Mouse (Mus musculus): ENCODE data around the gene Zfp423. TPM values are rescaled to one million over a fixed set of nuclear protein-coding genes. Genes with fewer than 3 reads are reported as not detected.

Gene Zfp423
- total and polyA plus RNA-seq, 3 experiments: not detected

DNA sequence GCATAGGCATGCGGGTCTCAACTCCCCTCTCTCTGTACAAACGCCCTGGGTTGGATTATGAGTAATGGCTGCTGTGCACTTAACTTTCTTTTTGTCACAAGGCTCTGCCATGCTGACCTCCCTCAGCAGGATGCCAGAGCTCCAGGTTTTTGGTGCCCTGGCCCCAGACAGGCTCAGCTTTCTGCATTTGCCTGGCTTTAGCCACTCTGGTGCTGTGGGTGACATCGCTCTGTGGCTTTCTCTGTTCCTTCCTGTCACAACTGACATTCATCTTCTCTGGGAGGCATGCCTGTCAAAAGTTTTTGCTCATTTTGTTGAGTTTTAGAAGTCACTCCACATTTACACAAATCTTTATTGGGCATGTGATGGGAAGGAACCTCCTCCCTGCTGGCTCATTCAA is 277.3 kb downstream of the Zfp423 start:
- H3K27me3 ChIP-seq (ENCODE audit: control insufficient read depth in 1 of 2, insufficient read depth in 2 of 2, low read length in 2 of 2): no peaks in the 10 kb centered on the region
- H3K9ac ChIP-seq (ENCODE audit: control insufficient read depth, low read depth, low read length, poor library complexity, severe bottlenecking): no peak overlapping the region
- H3K36me3 ChIP-seq (ENCODE audit: control insufficient read depth in 1 of 2, insufficient read depth in 2 of 2, low read length in 2 of 2): no peaks in the 10 kb centered on the region
- TF ChIP-seq TAL1 (IDR thresholded peaks at IDR 0.05; ENCODE audit: low read length) (no peak), POLR2AphosphoS5 (IDR thresholded peaks at IDR 0.05; ENCODE audit: borderline replicate concordance, low read depth, low read length) (no peak), CHD2 (IDR thresholded peaks at IDR 0.05; ENCODE audit: low read length) (no peak), NRF1 (IDR thresholded peaks at IDR 0.05; ENCODE audit: insufficient read depth, low read depth, low read length, poor library complexity, severe bottlenecking) (no peak), USF2 (IDR thresholded peaks at IDR 0.05; ENCODE audit: borderline replicate concordance in 1 of 2, insufficient read depth in 1 of 2, low read depth in 1 of 2, low read length in 2 of 2) (no peak), EP300 (IDR thresholded peaks at IDR 0.05; ENCODE audit: low read depth in 1 of 2, low read length in 2 of 2) (no peak), MAFK (IDR thresholded peaks at IDR 0.05; ENCODE audit: borderline replicate concordance, low read depth, low read length) (no peak), ZNF384 (IDR thresholded peaks at IDR 0.05; ENCODE audit: low read depth, low read length) (no peak), ZKSCAN1 (IDR thresholded peaks at IDR 0.05; ENCODE audit: low read depth, low read length) (no peak)
- no peaks in the 10 kb centered on the region for H3K79me2 ChIP-seq (ENCODE audit: control insufficient read depth, insufficient read depth, low read length, poor library complexity)
- no peak overlapping the region for H3K27ac ChIP-seq (ENCODE audit: control insufficient read depth, low read depth, low read length)
- no peaks in the 10 kb centered on the region for H3K4me1 ChIP-seq (ENCODE audit: control insufficient read depth in 1 of 2, insufficient read depth in 2 of 2, low read length in 2 of 2)
- H3K9me3 ChIP-seq (replicated peaks; ENCODE audit: insufficient read depth, low read length): no peaks in the 10 kb centered on the region
- H3K4me3 ChIP-seq (ENCODE audit: control insufficient read depth in 1 of 2, insufficient read depth in 1 of 2, low read depth in 2 of 2, low read length in 2 of 2): no peak overlapping the region
- no peak for DNase-seq (ENCODE audit: low read depth, low spot score)

DNA sequence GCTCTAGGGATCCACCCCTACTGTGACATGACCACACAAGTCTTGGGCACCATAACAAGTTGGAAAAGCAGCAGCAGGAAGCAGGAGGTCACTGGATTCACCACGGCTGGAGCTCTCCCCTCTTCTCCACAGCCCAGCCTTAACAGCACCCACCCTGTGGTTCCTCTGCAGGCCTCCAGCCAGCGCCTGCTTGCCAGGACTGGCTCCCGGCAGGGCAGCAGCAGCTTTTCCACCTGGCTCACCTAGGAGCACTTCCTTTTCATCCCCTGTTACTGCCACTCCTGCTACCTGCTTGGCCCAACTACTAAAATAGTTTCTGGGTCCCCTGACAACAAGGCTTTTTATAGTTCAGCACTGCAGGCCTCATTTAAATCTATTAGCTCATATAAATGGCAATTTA is 279.4 kb downstream of the Zfp423 start:
- TF ChIP-seq GATA1 (IDR thresholded peaks at IDR 0.05; ENCODE audit: low read depth, low read length): no peak
- TF ChIP-seq ETS1 (IDR thresholded peaks at IDR 0.05; ENCODE audit: low read depth, low read length): no peak
- no peak for TF ChIP-seq MYC (IDR thresholded peaks at IDR 0.05; ENCODE audit: low read depth, low read length)
- no peak for TF ChIP-seq UBTF (IDR thresholded peaks at IDR 0.05; ENCODE audit: borderline replicate concordance, insufficient read depth, low read depth, low read length)
- no peak for TF ChIP-seq NRF1 (IDR thresholded peaks at IDR 0.05; ENCODE audit: insufficient read depth, low read depth, low read length, poor library complexity, severe bottlenecking)
- TF ChIP-seq POLR2AphosphoS5 (IDR thresholded peaks at IDR 0.05; ENCODE audit: borderline replicate concordance, low read depth, low read length): no peak
- no peak for TF ChIP-seq MYB (IDR thresholded peaks at IDR 0.05; ENCODE audit: low read depth, low read length)
- TF ChIP-seq BHLHE40 (IDR thresholded peaks at IDR 0.05; ENCODE audit: borderline replicate concordance, low read depth, low read length): no peak
- TF ChIP-seq ZC3H11A (IDR thresholded peaks at IDR 0.05; ENCODE audit: low read depth, low read length): no peak
- H3K4me3 ChIP-seq (ENCODE audit: control insufficient read depth in 1 of 2, insufficient read depth in 1 of 2, low read depth in 2 of 2, low read length in 2 of 2): no peak overlapping the region
- H3K9ac ChIP-seq (ENCODE audit: control insufficient read depth, low read depth, low read length, poor library complexity, severe bottlenecking): no peak overlapping the region
- no peaks in the 10 kb centered on the region for H3K36me3 ChIP-seq (ENCODE audit: control insufficient read depth in 1 of 2, insufficient read depth in 2 of 2, low read length in 2 of 2)
- no peak overlapping the region for H3K27ac ChIP-seq (ENCODE audit: control insufficient read depth, low read depth, low read length)
- H3K9me3 ChIP-seq (replicated peaks; ENCODE audit: insufficient read depth, low read length): no peaks in the 10 kb centered on the region
- no peaks in the 10 kb centered on the region for H3K4me1 ChIP-seq (ENCODE audit: control insufficient read depth in 1 of 2, insufficient read depth in 2 of 2, low read length in 2 of 2)
- DNase-seq (ENCODE audit: low read depth, low spot score): no peak
- no peaks in the 10 kb centered on the region for H3K79me2 ChIP-seq (ENCODE audit: control insufficient read depth, insufficient read depth, low read length, poor library complexity)
- no peaks in the 10 kb centered on the region for H3K27me3 ChIP-seq (ENCODE audit: control insufficient read depth in 1 of 2, insufficient read depth in 2 of 2, low read length in 2 of 2)
